Mouse (Mus musculus) heart, postnatal 0 days (tissue): ENCODE measurements around the gene Txnrd3. TPM values are rescaled to one million over a fixed set of nuclear protein-coding genes. Genes with fewer than 3 reads are reported as not detected.

Experiments
- ATAC-seq: fragments of 200-750 bp; cut with Nextera tagmentation; 2 replicates; pipeline ENCODE4 v1.8.0; 2017; ENCODE audit warnings: low read depth, moderate number of reproducible peaks, moderate library complexity; ENCODE audit not compliant: insufficient read depth
- DNase-seq: peaks from one replicate; pipeline ENCODE4 v3.0.0-alpha.2; 2016; ENCODE audit warnings: low spot score
- H3K27ac ChIP-seq: fragments of 300-500 bp; sonication (generic); 2 replicates; pipeline ENCODE4 v1.5.1; 2014; ENCODE audit warnings: low read depth, mild to moderate bottlenecking
- H3K27me3 ChIP-seq: fragments of 300-500 bp; sonication (generic); 2 replicates; pipeline ENCODE4 v1.6.1; 2014; ENCODE audit warnings: low read length, mixed read lengths; ENCODE audit not compliant: control insufficient read depth, insufficient read depth
- H3K36me3 ChIP-seq: fragments of 300-500 bp; sonication (generic); replicated peaks from 2 replicates; pipeline ENCODE4 v1.6.1; 2014; ENCODE audit warnings: low read length, mixed read lengths; ENCODE audit not compliant: control insufficient read depth, insufficient read depth
- H3K4me1 ChIP-seq: fragments of 300-500 bp; sonication (generic); 2 replicates; pipeline ENCODE4 v1.6.1; 2014; ENCODE audit warnings: antibody characterized with exemption; ENCODE audit not compliant: control insufficient read depth, insufficient read depth
- H3K4me2 ChIP-seq: fragments of 300-500 bp; sonication (generic); 2 replicates; pipeline ENCODE4 v1.6.1; 2014; ENCODE audit warnings: low read depth, mild to moderate bottlenecking, low read length, moderate library complexity
- H3K4me3 ChIP-seq: fragments of 300-500 bp; sonication (generic); 2 replicates; pipeline ENCODE4 v1.5.1; 2014; ENCODE audit warnings: low read depth, low read length
- H3K9ac ChIP-seq: fragments of 300-500 bp; sonication (generic); replicated peaks from 2 replicates; pipeline ENCODE4 v1.6.1; 2014; ENCODE audit warnings: low read depth, low read length, mixed read lengths
- H3K9me3 ChIP-seq: fragments of 300-500 bp; sonication (generic); replicated peaks from 2 replicates; pipeline ENCODE4 v1.6.1; 2016; ENCODE audit warnings: low read length; ENCODE audit not compliant: control insufficient read depth
- CTCF ChIP-seq: IDR thresholded peaks from 2 replicates; pipeline ENCODE4 v1.5.1; 2016; ENCODE audit warnings: antibody characterized with exemption, control low read depth, low read depth
- EP300 ChIP-seq: IDR thresholded peaks from 2 replicates; pipeline ENCODE4 v1.6.1; 2016; ENCODE audit warnings: antibody characterized with exemption, low read depth
- WGBS: fragments of 180-500 bp; shearing (Covaris S2); extraction: QIAGEN DNeasy Blood & Tissue Kit; methylation state at CpG from one replicate; pipeline ENCODE4 v1.1.7; 2014; 5-methylcytosine and 5-hydroxymethylcytosine counted together
- polyA plus RNA-seq: library from polyadenylated mRNA; unstranded; fragments of >200 nt; fragmentation: Nextera tagmentation; extraction: Ambion mirVana; gene quantifications from 2 replicates; pipeline ENCODE4 v1.2.1, GENCODE M21; 2015
- total RNA-seq: library from RNA; depleted of rRNA; stranded (reverse); fragments of >200 nt; gene quantifications from 2 replicates; pipeline ENCODE4 v1.2.3, GENCODE M21; 2014; ENCODE audit warnings: low replicate concordance; rRNA removed

Txnrd3 gene
- total and polyA plus RNA-seq, 2 experiments from 2014 or later = 16.8 to 28.2 TPM

DNA sequence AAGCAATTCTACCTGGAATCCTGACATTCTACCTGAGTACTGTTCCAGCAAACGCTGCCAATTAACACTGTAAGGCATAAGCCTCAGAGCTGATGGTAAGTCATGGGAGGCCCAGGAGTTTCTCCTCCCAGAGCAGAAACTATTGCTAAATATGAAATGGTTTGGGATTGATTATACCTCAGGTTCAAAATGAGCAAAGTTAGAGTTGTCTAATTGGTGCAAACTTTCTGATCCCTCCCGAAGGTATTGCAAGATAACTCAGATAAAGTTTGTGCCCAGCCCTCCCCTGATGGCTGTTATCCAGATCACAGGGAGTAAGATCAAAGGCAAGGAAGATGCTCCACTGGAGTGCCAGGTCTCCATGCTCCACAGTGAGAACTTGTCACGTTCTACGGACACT, 63.5 kb downstream of the Txnrd3 start, which contains the start of gene Vmn1r40:
TSS of gene Vmn1r40 (plus strand) at position 301 of the 400 bp plus-strand sequence.
- no peak for ATAC-seq
- Histone ChIP-seq H3K27me3 (no peaks in the 10 kb centered on the region), H3K36me3 (no peaks in the 10 kb centered on the region), H3K9ac (no peak within 1 kb of the TSS), H3K4me1 (no peaks in the 10 kb centered on the region), H3K4me2 (no peak within 1 kb of the TSS), H3K27ac (no peak within 1 kb of the TSS), H3K4me3 (no peak within 1 kb of the TSS), H3K9me3 (no peaks in the 10 kb centered on the region; the same call in 1 of the 2 replicates)
- TF ChIP-seq CTCF (no peak), EP300 (no peak)
- DNase-seq = no peak
- whole genome bisulfite sequencing = 59% methylated on average over 4 of the region's 4 CpGs

DNA sequence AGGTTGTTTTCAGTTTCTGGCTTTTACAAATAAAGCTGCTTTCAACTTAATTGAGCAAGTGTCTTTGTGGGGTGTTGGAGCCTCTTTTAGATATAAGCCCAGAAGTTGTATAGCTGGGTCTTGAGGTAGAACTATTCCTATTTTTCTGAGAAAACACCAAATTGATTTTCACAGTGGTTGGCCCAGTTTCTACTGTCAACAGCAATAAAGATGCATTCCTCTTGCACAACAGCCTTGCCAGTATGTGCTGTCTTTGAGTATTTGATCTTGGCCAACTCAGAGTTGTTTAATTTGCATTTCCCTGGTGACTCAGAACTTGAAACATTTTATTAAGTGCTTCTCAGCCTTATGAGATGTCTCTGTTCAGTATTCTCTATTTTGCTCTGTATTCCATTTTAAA, 74.3 kb downstream of the Txnrd3 start:
- Histone ChIP-seq H3K9ac (no peak overlapping the region), H3K27ac (no peak overlapping the region), H3K27me3 (no peaks in the 10 kb centered on the region), H3K9me3 (peaks cover 9% of the 10 kb centered on the region), H3K36me3 (no peaks in the 10 kb centered on the region), H3K4me2 (no peak overlapping the region), H3K4me1 (no peaks in the 10 kb centered on the region), H3K4me3 (no peak overlapping the region)
- ATAC-seq (no peak), DNase-seq (no peak)
- no peak for TF ChIP-seq CTCF
- TF ChIP-seq EP300 = no peak

Other genes with a start within 250 kb of the Txnrd3 start
- gene Chchd6, start 48.3 kb upstream of the Txnrd3 start, total RNA-seq = 19.9 and 21.8 TPM in 2 replicates
- 37.5 and 37.8 TPM in 2 replicates for gene Chchd6, start 48.3 kb upstream of the Txnrd3 start, polyA plus RNA-seq
- gene Vmn1r40, start 63.6 kb downstream of the Txnrd3 start, total RNA-seq = not detected in 2 replicates
- gene Vmn1r40, start 63.6 kb downstream of the Txnrd3 start, polyA plus RNA-seq = not detected in 2 replicates
- gene Vmn1r41, start 96.8 kb downstream of the Txnrd3 start, total RNA-seq = not detected in 2 replicates
- gene Vmn1r41, start 96.8 kb downstream of the Txnrd3 start, polyA plus RNA-seq = not detected in 2 replicates
- gene Vmn1r42, start 232.4 kb downstream of the Txnrd3 start, total RNA-seq = not detected in 2 replicates
- not detected in 2 replicates for gene Vmn1r42, start 232.4 kb downstream of the Txnrd3 start, polyA plus RNA-seq
- not detected in 2 replicates for gene Vmn1r43, start 232.4 kb downstream of the Txnrd3 start, total RNA-seq
- not detected in 2 replicates for gene Vmn1r43, start 232.4 kb downstream of the Txnrd3 start, polyA plus RNA-seq
- gene Vmn1r44, start 239.7 kb downstream of the Txnrd3 start, total RNA-seq = not detected in 2 replicates
- not detected in 2 replicates for gene Vmn1r44, start 239.7 kb downstream of the Txnrd3 start, polyA plus RNA-seq